Mouse (Mus musculus) brain, embryonic 18.5 days (tissue): Measurements from ENCODE around the gene Rftn1.

Experiments used
- DNase-seq: peaks from one replicate; pipeline ENCODE4 v3.0.0-alpha.2; 2012; ENCODE audit warnings: low read depth, low spot score

The Rftn1 gene

GRCm38 (mm10) chr17:50170935-50171545 lies 19.4 kb downstream of the Rftn1 start:
- DNase-seq: no peak

- DNase-seq: no peak
Measured at GRCm38 (mm10) chr17:50169946-50170427, 20.5 kb downstream of the Rftn1 start.

- no peak for DNase-seq
Measured at GRCm38 (mm10) chr17:50160904-50161805, 29.3 kb downstream of the Rftn1 start.

- no peak for DNase-seq
Measured at GRCm38 (mm10) chr17:50160357-50160756, 30.1 kb downstream of the Rftn1 start.

GRCm38 (mm10) chr17:50159816-50160215 lies 30.7 kb downstream of the Rftn1 start:
- no peak for DNase-seq

- no peak for DNase-seq
Measured at GRCm38 (mm10) chr17:50158565-50158964, 31.9 kb downstream of the Rftn1 start.

GRCm38 (mm10) chr17:50157190-50158150 lies 33.0 kb downstream of the Rftn1 start:
- DNase-seq: no peak

GRCm38 (mm10) chr17:50152085-50152484 lies 38.4 kb downstream of the Rftn1 start:
- no peak for DNase-seq

GRCm38 (mm10) chr17:50151208-50151723 lies 39.2 kb downstream of the Rftn1 start:
- DNase-seq: no peak

- no peak for DNase-seq
Measured at GRCm38 (mm10) chr17:50150416-50151207, 39.9 kb downstream of the Rftn1 start.

- no peak for DNase-seq
Measured at GRCm38 (mm10) chr17:50149690-50150210, 40.7 kb downstream of the Rftn1 start.

GRCm38 (mm10) chr17:50147831-50148587 lies 42.5 kb downstream of the Rftn1 start:
- no peak for DNase-seq

- DNase-seq: no peak
Measured at GRCm38 (mm10) chr17:50143354-50143753, 47.1 kb downstream of the Rftn1 start.

- no peak for DNase-seq
Measured at GRCm38 (mm10) chr17:50142553-50142952, 47.9 kb downstream of the Rftn1 start.

GRCm38 (mm10) chr17:50142151-50142550 lies 48.3 kb downstream of the Rftn1 start:
- no peak for DNase-seq

GRCm38 (mm10) chr17:50136060-50136459 lies 54.4 kb downstream of the Rftn1 start:
- DNase-seq: no peak

GRCm38 (mm10) chr17:50135466-50135865 lies 55.0 kb downstream of the Rftn1 start:
- no peak for DNase-seq

GRCm38 (mm10) chr17:50131698-50132097 lies 58.8 kb downstream of the Rftn1 start:
- DNase-seq: no peak

GRCm38 (mm10) chr17:50130421-50130820 lies 60.1 kb downstream of the Rftn1 start:
- no peak for DNase-seq

GRCm38 (mm10) chr17:50128392-50128791 lies 62.1 kb downstream of the Rftn1 start:
- no peak for DNase-seq
